Mouse (Mus musculus): ENCODE measurements around the gene Tmem89. TPM values are rescaled to one million over a fixed set of nuclear protein-coding genes. Genes with fewer than 3 reads are reported as not detected.

The Tmem89 gene
- 0.12 and 0.43 TPM in 2 replicates for polyA plus RNA-seq (2012; rRNA removed)

DNA sequence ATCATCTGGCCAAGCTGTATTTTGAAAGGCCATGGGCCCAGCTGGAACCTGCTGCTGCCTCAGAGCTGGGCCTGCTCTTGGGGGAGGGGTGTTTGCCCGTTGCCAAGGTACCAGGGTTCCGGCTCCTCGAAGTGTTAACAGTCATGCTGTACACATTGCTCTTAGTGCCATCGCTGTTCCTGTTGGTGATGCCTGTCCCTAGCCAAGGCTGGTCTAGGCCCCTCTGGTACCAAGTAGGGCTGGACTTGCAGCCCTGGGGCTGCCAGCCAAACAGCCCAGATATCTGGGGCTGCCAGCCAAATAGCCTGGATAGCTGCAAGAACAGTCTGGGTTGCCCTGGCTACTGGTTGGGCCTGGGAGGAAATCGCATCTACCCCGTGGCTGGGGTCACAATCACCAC is at the start of gene Tmem89:
Tmem89 (plus strand) TSS at position 129 of the 400 bp plus-strand sequence.

DNA sequence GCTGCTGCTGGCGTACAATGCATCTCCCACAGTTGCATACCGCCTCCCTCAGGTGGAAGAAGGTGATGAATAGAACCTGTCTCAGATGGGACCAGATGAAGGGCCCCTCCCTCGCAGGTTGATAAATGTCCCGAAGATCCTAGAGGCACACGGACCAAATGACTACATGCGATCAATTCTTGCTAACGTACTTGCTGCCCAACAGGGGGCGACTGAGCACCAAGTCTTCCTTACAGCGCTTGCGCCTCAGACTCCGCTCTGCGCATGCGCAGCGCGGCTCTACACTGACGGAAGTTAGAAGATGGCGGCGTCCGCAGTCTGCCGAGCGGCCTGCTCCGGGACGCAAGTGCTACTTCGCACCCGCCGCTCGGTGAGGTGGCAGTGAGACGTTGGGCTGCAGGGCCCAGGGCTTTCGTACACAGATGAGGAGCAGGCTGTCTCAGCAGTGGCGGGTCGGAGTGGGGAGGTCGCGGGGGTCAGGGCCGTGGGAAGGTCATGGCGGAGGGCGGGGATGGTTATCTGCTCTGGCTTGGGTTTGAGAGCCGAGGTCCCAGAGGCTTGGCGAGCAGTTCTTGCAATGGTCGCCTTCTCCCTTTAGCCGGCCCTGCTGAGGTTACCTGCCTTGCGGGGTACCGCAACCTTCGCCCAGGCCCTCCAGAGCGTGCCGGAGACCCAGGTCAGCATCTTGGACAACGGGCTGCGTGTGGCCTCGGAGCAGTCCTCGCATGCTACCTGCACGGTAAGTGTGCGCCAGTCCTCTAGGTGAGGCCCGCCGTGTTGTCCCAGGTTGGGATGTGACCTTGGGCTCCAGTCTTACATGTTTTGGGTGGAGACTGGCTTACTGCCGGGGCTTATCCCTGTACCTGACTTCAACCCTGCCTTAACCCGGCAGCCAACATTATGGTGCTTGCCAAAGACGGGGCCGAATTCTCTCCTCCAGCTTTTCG is 22.3 kb downstream of the Tmem89 start, which contains the start of gene Uqcrc1:
Uqcrc1 (plus strand) TSS at position 216 of the 947 bp plus-strand sequence.

DNA sequence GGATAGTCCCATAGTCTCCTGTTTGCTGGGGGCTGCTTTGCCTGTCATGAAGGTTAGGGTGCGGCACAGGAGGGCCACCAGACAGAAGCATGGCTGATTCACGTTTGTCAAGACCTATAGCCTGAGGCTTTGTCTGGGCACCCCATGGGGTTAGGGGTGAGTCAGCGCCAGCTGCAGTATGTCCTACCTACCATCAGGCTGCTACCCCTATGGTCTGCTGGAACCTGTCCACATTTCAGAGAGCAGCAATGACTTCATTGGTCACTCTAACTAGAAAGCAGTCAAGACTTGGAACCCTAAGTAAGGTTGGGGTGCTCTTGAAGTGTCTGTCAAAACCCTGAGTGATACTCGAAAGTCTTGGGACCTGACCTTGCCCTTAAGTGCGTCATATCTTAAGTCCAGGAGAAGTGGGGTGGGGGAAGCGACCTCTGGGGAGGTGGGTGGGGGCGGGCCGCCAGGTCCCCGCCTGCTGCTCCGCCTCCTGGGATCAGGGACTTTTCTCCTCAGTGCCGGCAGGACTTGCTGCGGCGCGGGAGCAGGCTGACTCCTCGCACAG is 38.7 kb downstream of the Tmem89 start, which contains the start of gene Col7a1:
Col7a1 (plus strand) TSS at position 506 of the 556 bp plus-strand sequence.

Other genes starting within 250 kb of the Tmem89 start
- gene Prkar2a, start 225.3 kb upstream of the Tmem89 start, polyA plus RNA-seq (2012; rRNA removed) = 27.2 and 40.2 TPM in 2 replicates
- gene Ip6k2, start 130.8 kb upstream of the Tmem89 start, polyA plus RNA-seq (2012; rRNA removed) = 203 and 241 TPM in 2 replicates
- gene Nckipsd, start 106.3 kb upstream of the Tmem89 start, polyA plus RNA-seq (2012; rRNA removed) = 18.4 and 23.6 TPM in 2 replicates
- gene Celsr3, start 88.3 kb upstream of the Tmem89 start, polyA plus RNA-seq (2012; rRNA removed) = 30.2 and 66.8 TPM in 2 replicates
- 13.8 and 17.9 TPM in 2 replicates for gene Slc26a6, start 61.3 kb upstream of the Tmem89 start, polyA plus RNA-seq (2012; rRNA removed)
- gene Uqcrc1, start 22.0 kb downstream of the Tmem89 start, polyA plus RNA-seq (2012; rRNA removed) = 259 and 284 TPM in 2 replicates
- 7.7 and 9.3 TPM in 2 replicates for gene Col7a1, start 39.0 kb downstream of the Tmem89 start, polyA plus RNA-seq (2012; rRNA removed)
- gene Ucn2, start 71.4 kb downstream of the Tmem89 start, polyA plus RNA-seq (2012; rRNA removed) = 0.34 and 0.67 TPM in 2 replicates
- 10.4 and 12.5 TPM in 2 replicates for gene Pfkfb4, start 77.2 kb downstream of the Tmem89 start, polyA plus RNA-seq (2012; rRNA removed)
- gene Shisa5, start 123.9 kb downstream of the Tmem89 start, polyA plus RNA-seq (2012; rRNA removed) = 18.3 and 47.5 TPM in 2 replicates
- 11.2 and 27.6 TPM in 2 replicates for gene Trex1, start 145.1 kb downstream of the Tmem89 start, polyA plus RNA-seq (2012; rRNA removed)
- 36.0 and 41.0 TPM in 2 replicates for gene Atrip, start 159.5 kb downstream of the Tmem89 start, polyA plus RNA-seq (2012; rRNA removed)
- 9.6 and 15.0 TPM in 2 replicates for gene Ccdc51, start 167.9 kb downstream of the Tmem89 start, polyA plus RNA-seq (2012; rRNA removed)
- gene Tma7, start 168.0 kb downstream of the Tmem89 start, polyA plus RNA-seq (2012; rRNA removed) = 235 and 241 TPM in 2 replicates
- gene Plxnb1, start 180.8 kb downstream of the Tmem89 start, polyA plus RNA-seq (2012; rRNA removed) = 61.2 and 70.5 TPM in 2 replicates
- not detected in 2 replicates for gene Fbxw21, start 247.4 kb downstream of the Tmem89 start, polyA plus RNA-seq (2012; rRNA removed)

All from central nervous system, embryonic 11.5 days (tissue).